Mouse (Mus musculus): ENCODE data around the gene Il20. TPM values are rescaled to one million over a fixed set of nuclear protein-coding genes. Genes with fewer than 3 reads are reported as not detected.

The Il20 gene
- not detected in 2 replicates for polyA plus RNA-seq (2014; fragmentation: Nextera tagmentation; extraction: Ambion mirVana)

GRCm38 (mm10) chr1:130911401-130912010 is at the start of gene Il20:
TSS of gene Il20 (minus strand) at chr1:130911451.
- Histone ChIP-seq H3K27me3 (ENCODE audit: control insufficient read depth, insufficient read depth, low read length) (no peaks in the 10 kb centered on the region), H3K9me3 (ENCODE audit: control insufficient read depth, low read length) (no peaks in the 10 kb centered on the region), H3K4me2 (ENCODE audit: low read length) (no peak within 1 kb of the TSS), H3K27ac (replicated peaks in 1 of 2; ENCODE audit: control insufficient read depth in 1 of 2, insufficient read depth in 1 of 2, low read depth in 2 of 2, low read length in 2 of 2) (no peak within 1 kb of the TSS), H3K36me3 (ENCODE audit: control insufficient read depth, insufficient read depth, low read length) (no peaks in the 10 kb centered on the region), H3K9ac (ENCODE audit: low read length) (no peak within 1 kb of the TSS), H3K4me3 (ENCODE audit: control insufficient read depth in 1 of 2, insufficient read depth in 1 of 2, low read depth in 1 of 2, low read length in 2 of 2) (no peak within 1 kb of the TSS), H3K4me1 (ENCODE audit: control insufficient read depth in 2 of 2, insufficient read depth in 2 of 2, low read length in 2 of 2) (no peaks in the 10 kb centered on the region)
- no peak for ATAC-seq (ENCODE audit: insufficient number of reproducible peaks, insufficient read depth, low FRiP score, low read depth)
- 84% methylated on average over 12 of the region's 12 CpGs for WGBS

GRCm38 (mm10) chr1:130946920-130947319 is 35.7 kb upstream of the Il20 start:
- Histone ChIP-seq H3K27ac (replicated peaks in 1 of 2; ENCODE audit: control insufficient read depth in 1 of 2, insufficient read depth in 1 of 2, low read depth in 2 of 2, low read length in 2 of 2) (no peak overlapping the region), H3K36me3 (ENCODE audit: control insufficient read depth, insufficient read depth, low read length) (no peaks in the 10 kb centered on the region), H3K4me2 (ENCODE audit: low read length) (no peak overlapping the region), H3K4me3 (ENCODE audit: control insufficient read depth in 1 of 2, insufficient read depth in 1 of 2, low read depth in 1 of 2, low read length in 2 of 2) (no peak overlapping the region), H3K9me3 (ENCODE audit: control insufficient read depth, low read length) (no peaks in the 10 kb centered on the region), H3K4me1 (ENCODE audit: control insufficient read depth in 2 of 2, insufficient read depth in 2 of 2, low read length in 2 of 2) (no peaks in the 10 kb centered on the region; a peak in 1 of 4 replicates), H3K9ac (ENCODE audit: low read length) (no peak overlapping the region), H3K27me3 (ENCODE audit: control insufficient read depth, insufficient read depth, low read length) (no peaks in the 10 kb centered on the region)
- WGBS = 17% methylated on average over 6 of the region's 6 CpGs
- ATAC-seq (ENCODE audit: insufficient number of reproducible peaks, insufficient read depth, low FRiP score, low read depth) = no peak

- no peaks in the 10 kb centered on the region for H3K36me3 ChIP-seq (ENCODE audit: control insufficient read depth, insufficient read depth, low read length)
- H3K9me3 ChIP-seq (ENCODE audit: control insufficient read depth, low read length) = no peaks in the 10 kb centered on the region
- WGBS = 21% methylated on average over 3 of the region's 3 CpGs
- H3K4me2 ChIP-seq (ENCODE audit: low read length) = no peak overlapping the region
- no peak for ATAC-seq (ENCODE audit: insufficient number of reproducible peaks, insufficient read depth, low FRiP score, low read depth)
- H3K4me1 ChIP-seq (ENCODE audit: control insufficient read depth in 2 of 2, insufficient read depth in 2 of 2, low read length in 2 of 2) = no peaks in the 10 kb centered on the region; a peak in 1 of 4 replicates
- H3K27me3 ChIP-seq (ENCODE audit: control insufficient read depth, insufficient read depth, low read length) = no peaks in the 10 kb centered on the region
- H3K4me3 ChIP-seq (ENCODE audit: control insufficient read depth in 1 of 2, insufficient read depth in 1 of 2, low read depth in 1 of 2, low read length in 2 of 2) = no peak overlapping the region
- H3K27ac ChIP-seq (replicated peaks in 1 of 2; ENCODE audit: control insufficient read depth in 1 of 2, insufficient read depth in 1 of 2, low read depth in 2 of 2, low read length in 2 of 2) = no peak overlapping the region
- H3K9ac ChIP-seq (ENCODE audit: low read length) = no peak overlapping the region
These were observed 30.6 kb upstream of the Il20 start for GRCm38 (mm10) chr1:130941801-130942200.

GRCm38 (mm10) chr1:130940065-130940687 is 28.9 kb upstream of the Il20 start, which contains the start of gene Il19:
TSS of gene Il19 (minus strand) at chr1:130940115.
- H3K27me3 ChIP-seq (ENCODE audit: control insufficient read depth, insufficient read depth, low read length) = no peaks in the 10 kb centered on the region
- no peak for ATAC-seq (ENCODE audit: insufficient number of reproducible peaks, insufficient read depth, low FRiP score, low read depth)
- H3K9ac ChIP-seq (ENCODE audit: low read length) = no peak within 1 kb of the TSS
- H3K4me3 ChIP-seq (ENCODE audit: control insufficient read depth in 1 of 2, insufficient read depth in 1 of 2, low read depth in 1 of 2, low read length in 2 of 2) = no peak within 1 kb of the TSS
- no peaks in the 10 kb centered on the region for H3K9me3 ChIP-seq (ENCODE audit: control insufficient read depth, low read length)
- no peaks in the 10 kb centered on the region; a peak in 1 of 4 replicates for H3K4me1 ChIP-seq (ENCODE audit: control insufficient read depth in 2 of 2, insufficient read depth in 2 of 2, low read length in 2 of 2)
- H3K36me3 ChIP-seq (ENCODE audit: control insufficient read depth, insufficient read depth, low read length) = no peaks in the 10 kb centered on the region
- no peak within 1 kb of the TSS for H3K27ac ChIP-seq (replicated peaks in 1 of 2; ENCODE audit: control insufficient read depth in 1 of 2, insufficient read depth in 1 of 2, low read depth in 2 of 2, low read length in 2 of 2)
- no peak within 1 kb of the TSS for H3K4me2 ChIP-seq (ENCODE audit: low read length)
- WGBS = 41% methylated on average over 4 of the region's 4 CpGs

- H3K27ac ChIP-seq (replicated peaks in 1 of 2; ENCODE audit: control insufficient read depth in 1 of 2, insufficient read depth in 1 of 2, low read depth in 2 of 2, low read length in 2 of 2) = no peak overlapping the region
- H3K4me2 ChIP-seq (ENCODE audit: low read length) = no peak overlapping the region
- H3K9ac ChIP-seq (ENCODE audit: low read length) = no peak overlapping the region
- no peaks in the 10 kb centered on the region for H3K27me3 ChIP-seq (ENCODE audit: control insufficient read depth, insufficient read depth, low read length)
- no peaks in the 10 kb centered on the region for H3K9me3 ChIP-seq (ENCODE audit: control insufficient read depth, low read length)
- 86% methylated on average over 7 of the region's 7 CpGs for WGBS
- H3K4me3 ChIP-seq (ENCODE audit: control insufficient read depth in 1 of 2, insufficient read depth in 1 of 2, low read depth in 1 of 2, low read length in 2 of 2) = no peak overlapping the region
- no peaks in the 10 kb centered on the region; a peak in 1 of 4 replicates for H3K4me1 ChIP-seq (ENCODE audit: control insufficient read depth in 2 of 2, insufficient read depth in 2 of 2, low read length in 2 of 2)
- no peaks in the 10 kb centered on the region for H3K36me3 ChIP-seq (ENCODE audit: control insufficient read depth, insufficient read depth, low read length)
- no peak for ATAC-seq (ENCODE audit: insufficient number of reproducible peaks, insufficient read depth, low FRiP score, low read depth)
These were observed 26.9 kb upstream of the Il20 start for GRCm38 (mm10) chr1:130938192-130938591.

GRCm38 (mm10) chr1:130937170-130937569 is 25.9 kb upstream of the Il20 start:
- WGBS = 85% methylated on average over 4 of the region's 4 CpGs
- Histone ChIP-seq H3K27ac (replicated peaks in 1 of 2; ENCODE audit: control insufficient read depth in 1 of 2, insufficient read depth in 1 of 2, low read depth in 2 of 2, low read length in 2 of 2) (no peak overlapping the region), H3K36me3 (ENCODE audit: control insufficient read depth, insufficient read depth, low read length) (no peaks in the 10 kb centered on the region), H3K4me1 (ENCODE audit: control insufficient read depth in 2 of 2, insufficient read depth in 2 of 2, low read length in 2 of 2) (no peaks in the 10 kb centered on the region; a peak in 1 of 4 replicates), H3K9me3 (ENCODE audit: control insufficient read depth, low read length) (no peaks in the 10 kb centered on the region), H3K9ac (ENCODE audit: low read length) (no peak overlapping the region), H3K4me2 (ENCODE audit: low read length) (no peak overlapping the region), H3K4me3 (ENCODE audit: control insufficient read depth in 1 of 2, insufficient read depth in 1 of 2, low read depth in 1 of 2, low read length in 2 of 2) (no peak overlapping the region), H3K27me3 (ENCODE audit: control insufficient read depth, insufficient read depth, low read length) (no peaks in the 10 kb centered on the region)
- no peak for ATAC-seq (ENCODE audit: insufficient number of reproducible peaks, insufficient read depth, low FRiP score, low read depth)

- Histone ChIP-seq H3K4me1 (ENCODE audit: control insufficient read depth in 2 of 2, insufficient read depth in 2 of 2, low read length in 2 of 2) (no peaks in the 10 kb centered on the region), H3K4me3 (ENCODE audit: control insufficient read depth in 1 of 2, insufficient read depth in 1 of 2, low read depth in 1 of 2, low read length in 2 of 2) (no peak overlapping the region), H3K27me3 (ENCODE audit: control insufficient read depth, insufficient read depth, low read length) (no peaks in the 10 kb centered on the region), H3K4me2 (ENCODE audit: low read length) (no peak overlapping the region), H3K36me3 (ENCODE audit: control insufficient read depth, insufficient read depth, low read length) (no peaks in the 10 kb centered on the region), H3K9me3 (ENCODE audit: control insufficient read depth, low read length) (no peaks in the 10 kb centered on the region), H3K9ac (ENCODE audit: low read length) (no peak overlapping the region), H3K27ac (replicated peaks in 1 of 2; ENCODE audit: control insufficient read depth in 1 of 2, insufficient read depth in 1 of 2, low read depth in 2 of 2, low read length in 2 of 2) (no peak overlapping the region)
- 62% methylated on average over 6 of the region's 6 CpGs for WGBS
- no peak for ATAC-seq (ENCODE audit: insufficient number of reproducible peaks, insufficient read depth, low FRiP score, low read depth)
These were observed 25.1 kb upstream of the Il20 start for GRCm38 (mm10) chr1:130936351-130936750.

GRCm38 (mm10) chr1:130926484-130926883 is 15.2 kb upstream of the Il20 start:
- Histone ChIP-seq H3K27me3 (ENCODE audit: control insufficient read depth, insufficient read depth, low read length) (no peaks in the 10 kb centered on the region), H3K9ac (ENCODE audit: low read length) (no peak overlapping the region), H3K9me3 (ENCODE audit: control insufficient read depth, low read length) (no peaks in the 10 kb centered on the region), H3K36me3 (ENCODE audit: control insufficient read depth, insufficient read depth, low read length) (no peaks in the 10 kb centered on the region), H3K4me1 (ENCODE audit: control insufficient read depth in 2 of 2, insufficient read depth in 2 of 2, low read length in 2 of 2) (no peaks in the 10 kb centered on the region), H3K4me3 (ENCODE audit: control insufficient read depth in 1 of 2, insufficient read depth in 1 of 2, low read depth in 1 of 2, low read length in 2 of 2) (no peak overlapping the region), H3K27ac (replicated peaks in 1 of 2; ENCODE audit: control insufficient read depth in 1 of 2, insufficient read depth in 1 of 2, low read depth in 2 of 2, low read length in 2 of 2) (no peak overlapping the region), H3K4me2 (ENCODE audit: low read length) (no peak overlapping the region)
- no peak for ATAC-seq (ENCODE audit: insufficient number of reproducible peaks, insufficient read depth, low FRiP score, low read depth)

Measured in heart, embryonic 14.5 days (tissue).